Mouse (Mus musculus): Measurements from ENCODE around the gene Zfyve27. TPM values are rescaled to one million over a fixed set of nuclear protein-coding genes. Genes with fewer than 3 reads are reported as not detected.

Zfyve27 gene
- polyA plus RNA-seq, 1 experiment from 2014 or later: 78.7 TPM

DNA sequence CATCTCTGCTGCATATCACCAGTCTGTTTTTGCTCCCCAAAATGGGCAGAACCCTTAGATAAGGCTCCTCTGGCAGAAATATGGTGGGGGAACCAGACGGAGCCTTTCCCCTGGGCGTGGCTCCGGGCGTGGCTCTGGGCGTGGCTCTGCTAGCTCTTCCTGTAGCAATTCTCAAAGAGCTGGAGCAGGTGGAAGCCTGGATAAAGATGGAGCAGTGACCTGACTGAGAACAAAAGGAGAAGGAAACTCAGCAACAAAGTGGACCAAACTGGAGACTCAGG lies 66.5 kb downstream of the Zfyve27 start:
- H3K36me3 ChIP-seq (ENCODE audit: control insufficient read depth, insufficient read depth): no peaks in the 10 kb centered on the region
- H3K4me2 ChIP-seq (ENCODE audit: low read length): no peak overlapping the region
- no peak overlapping the region for H3K27ac ChIP-seq (ENCODE audit: low read length)
- no peak overlapping the region for H3K9ac ChIP-seq (replicated peaks; ENCODE audit: low read depth, low read length)
- ATAC-seq: no peak
- 76% methylated on average over 5 of the region's 5 CpGs for WGBS
- H3K4me3 ChIP-seq (replicated peaks; ENCODE audit: low read length): no peak overlapping the region
- no peaks in the 10 kb centered on the region for H3K27me3 ChIP-seq (replicated peaks; ENCODE audit: control insufficient read depth, insufficient read depth, low read length)
- H3K4me1 ChIP-seq (replicated peaks; ENCODE audit: control insufficient read depth, insufficient read depth, low read length): peaks cover 16% of the 10 kb centered on the region
- no peaks in the 10 kb centered on the region for H3K9me3 ChIP-seq (ENCODE audit: control insufficient read depth, low read length)

DNA sequence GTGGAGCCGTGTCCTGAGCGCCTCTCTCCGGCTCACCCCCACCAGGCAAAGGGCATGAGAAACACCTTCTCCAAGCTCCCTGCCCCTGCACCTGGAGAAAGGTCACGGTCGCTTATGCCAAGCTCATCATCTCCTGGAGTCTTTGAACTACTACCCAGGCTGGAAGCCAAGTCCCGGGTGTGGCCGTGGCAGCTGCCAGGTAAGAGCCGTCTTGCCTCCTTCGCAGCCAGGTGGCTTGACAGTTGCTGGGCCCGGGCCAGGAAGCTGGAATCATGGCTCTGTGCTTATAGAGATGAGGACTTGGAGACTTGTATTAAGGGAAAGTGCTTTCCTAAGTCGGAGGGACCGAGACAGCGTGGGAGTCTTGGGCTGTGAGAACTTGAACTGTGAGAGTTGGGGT lies 67.2 kb downstream of the Zfyve27 start:
- Histone ChIP-seq H3K4me3 (replicated peaks; ENCODE audit: low read length) (no peak overlapping the region), H3K4me2 (ENCODE audit: low read length) (no peak overlapping the region), H3K27me3 (replicated peaks; ENCODE audit: control insufficient read depth, insufficient read depth, low read length) (no peaks in the 10 kb centered on the region), H3K4me1 (replicated peaks; ENCODE audit: control insufficient read depth, insufficient read depth, low read length) (peaks cover 16% of the 10 kb centered on the region), H3K27ac (ENCODE audit: low read length) (no peak overlapping the region), H3K36me3 (ENCODE audit: control insufficient read depth, insufficient read depth) (no peaks in the 10 kb centered on the region), H3K9me3 (ENCODE audit: control insufficient read depth, low read length) (no peaks in the 10 kb centered on the region), H3K9ac (replicated peaks; ENCODE audit: low read depth, low read length) (no peak overlapping the region)
- ATAC-seq: no peak
- 84% methylated on average over 13 of the region's 13 CpGs for WGBS

DNA sequence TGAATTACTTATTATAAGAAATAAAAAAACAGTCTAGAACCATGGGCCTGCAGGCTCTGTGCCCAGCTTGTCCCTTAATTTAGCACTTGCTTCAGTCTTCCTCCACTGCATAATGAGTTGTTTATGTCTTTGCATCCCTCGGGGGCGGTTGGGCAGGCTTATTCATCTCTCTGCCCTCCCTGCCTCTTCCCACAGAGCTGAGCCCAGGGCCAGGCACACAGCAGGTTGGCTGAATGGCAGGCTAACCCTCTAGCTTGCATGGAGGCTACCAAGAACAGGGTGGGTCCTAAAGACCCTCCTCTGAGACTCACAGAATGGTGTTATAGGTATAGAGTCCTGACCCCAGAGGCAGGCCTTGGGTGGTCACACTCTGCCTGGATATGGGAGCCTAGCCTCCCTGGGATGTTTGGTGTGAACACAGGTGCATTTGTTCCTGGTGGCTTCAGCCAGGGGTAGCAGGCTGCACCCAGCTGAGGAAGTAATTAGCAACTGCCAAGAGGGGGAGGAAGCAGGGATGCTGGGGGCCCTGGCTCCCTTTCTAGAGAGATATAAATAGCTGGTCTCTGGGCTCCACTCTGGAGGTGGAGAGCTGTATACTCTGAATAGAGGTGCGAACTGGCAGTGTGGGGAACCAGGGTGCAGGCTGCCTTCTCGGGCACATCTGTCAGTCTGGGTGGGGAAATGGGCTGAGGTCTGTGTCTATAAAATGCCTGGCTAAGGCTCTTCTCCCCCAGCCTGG lies 74.0 kb downstream of the Zfyve27 start:
- no peak overlapping the region for H3K4me2 ChIP-seq (ENCODE audit: low read length)
- H3K4me3 ChIP-seq (replicated peaks; ENCODE audit: low read length): no peak overlapping the region
- 12% methylated on average over 4 of the region's 4 CpGs for WGBS
- H3K27me3 ChIP-seq (replicated peaks; ENCODE audit: control insufficient read depth, insufficient read depth, low read length): no peaks in the 10 kb centered on the region
- H3K9me3 ChIP-seq (ENCODE audit: control insufficient read depth, low read length): no peaks in the 10 kb centered on the region
- peak; percentile 54; the same call in 1 of the 2 replicates for ATAC-seq
- H3K36me3 ChIP-seq (ENCODE audit: control insufficient read depth, insufficient read depth): no peaks in the 10 kb centered on the region
- no peak overlapping the region for H3K27ac ChIP-seq (ENCODE audit: low read length)
- no peak overlapping the region for H3K9ac ChIP-seq (replicated peaks; ENCODE audit: low read depth, low read length)
- H3K4me1 ChIP-seq (replicated peaks; ENCODE audit: control insufficient read depth, insufficient read depth, low read length): peaks cover 9% of the 10 kb centered on the region

DNA sequence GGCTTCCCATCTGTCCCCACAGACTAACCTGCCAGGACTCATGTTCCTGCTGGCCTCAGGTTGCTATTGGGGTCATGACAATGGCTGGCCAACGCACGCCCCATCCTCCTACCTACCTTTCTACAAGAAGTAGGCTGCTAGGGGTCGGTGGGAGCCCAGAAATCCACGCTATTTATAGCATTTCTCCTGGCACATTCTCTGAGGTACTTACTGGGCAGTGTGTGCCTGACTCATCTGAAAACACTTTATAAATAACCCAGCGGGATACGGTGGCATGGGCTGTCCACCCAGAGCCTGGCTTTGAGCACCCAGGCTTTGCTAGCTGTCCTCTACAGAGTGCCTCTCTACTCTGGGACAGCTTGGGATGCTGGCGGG lies 74.6 kb downstream of the Zfyve27 start:
- Histone ChIP-seq H3K27me3 (replicated peaks; ENCODE audit: control insufficient read depth, insufficient read depth, low read length) (no peaks in the 10 kb centered on the region), H3K27ac (ENCODE audit: low read length) (no peak overlapping the region), H3K9ac (replicated peaks; ENCODE audit: low read depth, low read length) (no peak overlapping the region), H3K4me2 (ENCODE audit: low read length) (no peak overlapping the region), H3K4me3 (replicated peaks; ENCODE audit: low read length) (no peak overlapping the region), H3K4me1 (replicated peaks; ENCODE audit: control insufficient read depth, insufficient read depth, low read length) (peaks cover 9% of the 10 kb centered on the region), H3K36me3 (ENCODE audit: control insufficient read depth, insufficient read depth) (no peaks in the 10 kb centered on the region), H3K9me3 (ENCODE audit: control insufficient read depth, low read length) (no peaks in the 10 kb centered on the region)
- WGBS: 71% methylated on average over 7 of the region's 7 CpGs
- ATAC-seq: peak; percentile 23; the same call in 1 of the 2 replicates

DNA sequence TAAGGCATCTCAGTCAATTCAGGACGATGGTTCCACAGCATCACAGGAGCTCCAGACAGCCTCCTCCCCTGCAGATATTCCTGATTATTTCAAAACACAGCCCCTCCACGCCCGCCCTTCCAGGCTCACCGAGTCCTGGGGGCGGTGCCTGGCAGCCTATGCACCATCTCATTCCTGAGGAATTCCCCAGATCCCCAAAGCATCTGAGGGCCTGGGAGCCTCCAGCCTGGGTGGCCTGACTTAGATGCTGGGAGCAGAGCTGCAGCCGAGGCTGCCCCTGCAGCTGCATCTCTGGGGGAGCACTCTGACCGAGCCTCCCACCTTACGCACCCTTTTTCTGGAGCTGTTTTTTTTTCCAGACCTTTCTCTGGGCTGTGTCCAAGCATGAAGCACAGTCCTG lies 77.1 kb downstream of the Zfyve27 start:
- H3K4me2 ChIP-seq (ENCODE audit: low read length): no peak overlapping the region
- H3K4me3 ChIP-seq (replicated peaks; ENCODE audit: low read length): no peak overlapping the region
- peaks cover 9% of the 10 kb centered on the region for H3K4me1 ChIP-seq (replicated peaks; ENCODE audit: control insufficient read depth, insufficient read depth, low read length)
- H3K27me3 ChIP-seq (replicated peaks; ENCODE audit: control insufficient read depth, insufficient read depth, low read length): no peaks in the 10 kb centered on the region
- H3K9me3 ChIP-seq (ENCODE audit: control insufficient read depth, low read length): no peaks in the 10 kb centered on the region
- H3K9ac ChIP-seq (replicated peaks; ENCODE audit: low read depth, low read length): no peak overlapping the region
- no peaks in the 10 kb centered on the region for H3K36me3 ChIP-seq (ENCODE audit: control insufficient read depth, insufficient read depth)
- no peak for ATAC-seq
- no peak overlapping the region for H3K27ac ChIP-seq (ENCODE audit: low read length)
- 53% methylated on average over 8 of the region's 8 CpGs for WGBS

DNA sequence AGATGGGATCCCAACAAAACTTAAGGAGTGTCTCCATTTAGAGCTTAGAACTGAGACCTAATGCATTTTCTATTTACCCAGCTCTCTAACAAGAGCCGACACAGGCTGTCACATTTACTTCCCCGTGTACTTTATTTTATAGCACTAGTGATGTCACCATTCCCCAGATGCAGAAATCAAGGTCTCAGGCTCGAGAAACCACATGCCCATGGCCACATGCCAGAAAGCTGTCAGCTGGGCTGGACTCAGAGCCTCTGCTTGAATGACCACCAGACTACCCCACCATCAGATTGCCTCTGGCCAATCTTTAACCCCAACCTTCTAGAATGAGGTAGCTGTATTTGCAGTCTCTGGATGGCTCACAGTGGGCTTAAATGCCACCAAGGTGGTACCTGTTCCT lies 79.7 kb downstream of the Zfyve27 start:
- Histone ChIP-seq H3K4me1 (replicated peaks; ENCODE audit: control insufficient read depth, insufficient read depth, low read length) (no peaks in the 10 kb centered on the region), H3K27ac (ENCODE audit: low read length) (no peak overlapping the region), H3K9ac (replicated peaks; ENCODE audit: low read depth, low read length) (no peak overlapping the region), H3K9me3 (ENCODE audit: control insufficient read depth, low read length) (no peaks in the 10 kb centered on the region), H3K27me3 (replicated peaks; ENCODE audit: control insufficient read depth, insufficient read depth, low read length) (no peaks in the 10 kb centered on the region), H3K4me2 (ENCODE audit: low read length) (no peak overlapping the region), H3K36me3 (ENCODE audit: control insufficient read depth, insufficient read depth) (no peaks in the 10 kb centered on the region), H3K4me3 (replicated peaks; ENCODE audit: low read length) (no peak overlapping the region)
- ATAC-seq: no peak
- WGBS: 63% methylated on average over 3 of the region's 3 CpGs

Other genes starting within 250 kb of the Zfyve27 start
- gene Exosc1, start 230.5 kb upstream of the Zfyve27 start, polyA plus RNA-seq (2015; fragmentation: Nextera tagmentation; extraction: Ambion mirVana): 71.0 and 72.3 TPM in 2 replicates
- 90.2 and 99.3 TPM in 2 replicates for gene Zdhhc16, start 230.5 kb upstream of the Zfyve27 start, polyA plus RNA-seq (2015; fragmentation: Nextera tagmentation; extraction: Ambion mirVana)
- gene Mms19, start 182.8 kb upstream of the Zfyve27 start, polyA plus RNA-seq (2015; fragmentation: Nextera tagmentation; extraction: Ambion mirVana): 35.0 and 39.4 TPM in 2 replicates
- 8.0 and 8.7 TPM in 2 replicates for gene Ubtd1, start 182.2 kb upstream of the Zfyve27 start, polyA plus RNA-seq (2015; fragmentation: Nextera tagmentation; extraction: Ambion mirVana)
- 0.30 and 0.51 TPM in 2 replicates for gene Ankrd2, start 128.0 kb upstream of the Zfyve27 start, polyA plus RNA-seq (2015; fragmentation: Nextera tagmentation; extraction: Ambion mirVana)
- 0.66 and 0.82 TPM in 2 replicates for gene Hoga1, start 118.3 kb upstream of the Zfyve27 start, polyA plus RNA-seq (2015; fragmentation: Nextera tagmentation; extraction: Ambion mirVana)
- gene 4933411K16Rik, start 111.7 kb upstream of the Zfyve27 start, polyA plus RNA-seq (2015; fragmentation: Nextera tagmentation; extraction: Ambion mirVana): not detected in 2 replicates
- gene Morn4, start 77.6 kb upstream of the Zfyve27 start, polyA plus RNA-seq (2015; fragmentation: Nextera tagmentation; extraction: Ambion mirVana): 181 and 182 TPM in 2 replicates
- gene Pi4k2a, start 73.5 kb upstream of the Zfyve27 start, polyA plus RNA-seq (2015; fragmentation: Nextera tagmentation; extraction: Ambion mirVana): 28.8 and 31.9 TPM in 2 replicates
- gene Avpi1, start 34.9 kb upstream of the Zfyve27 start, polyA plus RNA-seq (2015; fragmentation: Nextera tagmentation; extraction: Ambion mirVana): 7.4 and 7.5 TPM in 2 replicates
- gene Marveld1, start 16.6 kb upstream of the Zfyve27 start, polyA plus RNA-seq (2015; fragmentation: Nextera tagmentation; extraction: Ambion mirVana): 1.5 and 2.0 TPM in 2 replicates
- 1.2 and 1.5 TPM in 2 replicates for gene Sfrp5, start 38.3 kb downstream of the Zfyve27 start, polyA plus RNA-seq (2015; fragmentation: Nextera tagmentation; extraction: Ambion mirVana)
- 29.5 and 41.0 TPM in 2 replicates for gene Golga7b, start 83.6 kb downstream of the Zfyve27 start, polyA plus RNA-seq (2015; fragmentation: Nextera tagmentation; extraction: Ambion mirVana)

Data from forebrain, embryonic 16.5 days (tissue).